In genomic region chr11:79704318-79705150, GRCm38 (mm10) we compare ENCODE assay signal across 8 mouse cellular contexts.
DNase-seq lines count a peak whose midpoint lies in the region; ATAC-seq lines count a peak whose summit lies in the region.

No protein-coding gene starts in this region.

- under 1% methylated on average over 59 of the region's 61 CpGs for WGBS in intestine, embryonic 14.5 days

- H3K27ac ChIP-seq in intestine, embryonic 14.5 days (ENCODE audit: low read depth): peak overlapping the region; percentile 99

- ATAC-seq in intestine, embryonic 14.5 days (replicated peaks; ENCODE audit: low FRiP score, low TSS enrichment, low read depth): peak; percentile 96

- H3K4me2 ChIP-seq in intestine, embryonic 14.5 days (ENCODE audit: low read length): peak overlapping the region; percentile 82

- H3K9ac ChIP-seq in intestine, embryonic 14.5 days (ENCODE audit: low read length): peak overlapping the region; percentile 90

- intact Hi-C loops in gastrocnemius, postnatal 14 days (cut with DNase I; ENCODE audit: low total_unique reads): no loop called here
- intact Hi-C loops in left cerebral cortex, postnatal 14 days (cut with DNase I): no loop called here

- peaks cover 6% of the 10 kb centered on the region; the same call in 1 of the 2 replicates for H3K27me3 ChIP-seq in intestine, embryonic 14.5 days (replicated peaks; ENCODE audit: control insufficient read depth, insufficient read depth, low read length)

- DNase-seq in adipocyte (ENCODE audit: low spot score): peak; percentile 90
- peak; percentile 96 for DNase-seq in embryo, embryonic 10 days (ENCODE audit: low spot score)
- peak; percentile 96 for DNase-seq in gastrocnemius, postnatal 14 days
- DNase-seq in intestine, embryonic 14.5 days (ENCODE audit: low spot score): peak; percentile 100
- peak; percentile 95 to 98 for DNase-seq in left cerebral cortex, postnatal 14 days (ENCODE audit: low spot score in 2 of 2)
- peak; percentile 93 for DNase-seq in mesoderm, embryonic 11.5 days (ENCODE audit: low read depth, low spot score)
- peak; percentile 92 to 94 for DNase-seq in right cerebral cortex, postnatal 36 days (ENCODE audit: low spot score in 2 of 2)
- peak; percentile 97 for DNase-seq in yolk sac, embryonic 10.5 days (ENCODE audit: low spot score)

- peak overlapping the region; percentile 84 for H3K4me3 ChIP-seq in intestine, embryonic 14.5 days (ENCODE audit: low read depth, low read length)

- H3K36me3 ChIP-seq in intestine, embryonic 14.5 days (ENCODE audit: control insufficient read depth, insufficient read depth, low read length): 0 out of 2 replicates have a peak, but pooled peaks cover 5% of the 10 kb centered on the region

- H3K4me1 ChIP-seq in intestine, embryonic 14.5 days (replicated peaks; ENCODE audit: control insufficient read depth, insufficient read depth, low read length): peaks cover 23% of the 10 kb centered on the region

- H3K9me3 ChIP-seq in intestine, embryonic 14.5 days (ENCODE audit: control insufficient read depth, low read length): no peaks in the 10 kb centered on the region

Comparison
In these comparisons a context has a peak if more than half of its experiments do, and no peak if none do; other contexts are left out.
1. Peak in every context shown above with its lines: DNase-seq, ATAC-seq, H3K4me3 ChIP-seq and H3K27ac ChIP-seq.